Mouse (Mus musculus) embryonic stem cell, embryonic (primary cell): Measurements from ENCODE around the gene Cyb561a3.

Source experiments
- CTCF ChIA-PET, 4 experiments: fragments of 300-600 bp in 2 of 4; fragments of 350-600 bp in 2 of 4; sonication (Branson Sonifier 250); formaldehyde crosslinking; loops; one replicate each; lab custom pipeline; 2022; ENCODE audit warnings: inconsistent platforms in 2 of 4; lab: Charles Lee
- POLR2A ChIA-PET, 4 experiments: fragments of 300-600 bp in 2 of 4; fragments of 350-600 bp in 2 of 4; sonication (Branson Sonifier 250); formaldehyde crosslinking; loops; one replicate each; lab custom pipeline; 2022; ENCODE audit warnings: antibody characterized with exemption in 4 of 4, inconsistent platforms in 1 of 4; lab: Charles Lee

The Cyb561a3 gene

GRCm38 (mm10) chr19:10580761-10581160 lies 3.8 kb downstream of the Cyb561a3 start:
- CTCF ChIA-PET: no interaction called here
- POLR2A ChIA-PET: interaction anchor here in 2 of 4 experiments (0.7 to 9.1 kb wide), 6 partner anchors 12 to 314 kb away, joined by 3 to 106 read pairs (median 4); partner anchors contain the start of genes Ddb1 (in 1 of the 2), Sdhaf2 (in 1 of the 2) and Tkfc (in 1 of the 2)

GRCm38 (mm10) chr19:10581984-10582383 lies 5.0 kb downstream of the Cyb561a3 start:
- POLR2A ChIA-PET: interaction anchor here in 2 of 4 experiments (1.0 to 9.1 kb wide), 3 partner anchors 23 to 32 kb away, joined by 3 to 106 read pairs (median 6); partner anchors contain the start of genes Ddb1 (in 2 of the 2) and Tkfc (in 2 of the 2)
- CTCF ChIA-PET: interaction anchor here in 2 of 4 experiments (0.6 to 1.2 kb wide), 2 partner anchors 20 to 391 kb away, joined by 3 to 4 read pairs; no protein-coding TSS in a partner anchor

- ChIA-PET CTCF (interaction anchor here in 1 of 4 experiments (0.5 kb wide), 1 partner anchor 1322 kb away, joined by 3 read pairs; no protein-coding TSS in a partner anchor), POLR2A (interaction anchor here in 2 of 4 experiments (0.7 to 1.7 kb wide), 8 partner anchors 9 to 225 kb away, joined by 3 to 7 read pairs (median 4); partner anchors contain the start of genes Ddb1 (in 2 of the 2) and Tkfc (in 1 of the 2))
Observed at GRCm38 (mm10) chr19:10583550-10584146, 6.7 kb downstream of the Cyb561a3 start.

- POLR2A ChIA-PET: interaction anchor here in 2 of 4 experiments (0.7 to 2.2 kb wide), 5 partner anchors 8 to 25 kb away, joined by 3 to 10 read pairs (median 3); partner anchors contain the start of genes Cyb561a3 (in 2 of the 2) and Tmem138 (in 2 of the 2)
- CTCF ChIA-PET: no interaction called here
Observed at GRCm38 (mm10) chr19:10585112-10585511, 8.1 kb downstream of the Cyb561a3 start.

GRCm38 (mm10) chr19:10587231-10587630 lies 10.3 kb downstream of the Cyb561a3 start:
- CTCF ChIA-PET: interaction anchor here in 3 of 4 experiments (0.6 to 2.3 kb wide), 4 partner anchors 10 to 344 kb away, joined by 3 to 6 read pairs (median 4); partner anchors contain the start of genes Cyb561a3 (in 1 of the 3) and Tmem138 (in 1 of the 3)
- POLR2A ChIA-PET: interaction anchor here in 2 of 4 experiments (0.9 to 13.0 kb wide), 8 partner anchors 8 to 89 kb away, joined by 3 to 149 read pairs (median 8); partner anchors contain the start of genes Cyb561a3 (in 2 of the 2), Ddb1 (in 2 of the 2), Tmem138 (in 2 of the 2) and Tkfc (in 1 of the 2)

GRCm38 (mm10) chr19:10589127-10589857 lies 12.3 kb downstream of the Cyb561a3 start:
- CTCF ChIA-PET: interaction anchor here in 1 of 4 experiments (0.6 kb wide), 1 partner anchor 13 kb away, joined by 3 read pairs; no protein-coding TSS in a partner anchor
- POLR2A ChIA-PET: interaction anchor here in 3 of 4 experiments (0.6 to 13.0 kb wide), 12 partner anchors 9 to 360 kb away, joined by 3 to 149 read pairs (median 4); partner anchors contain the start of genes Cyb561a3 (in 2 of the 3), Ddb1 (in 2 of the 3), Tkfc (in 2 of the 3) and Tmem138 (in 2 of the 3)

GRCm38 (mm10) chr19:10590301-10590700 lies 13.3 kb downstream of the Cyb561a3 start:
- ChIA-PET POLR2A (interaction anchor here in 2 of 4 experiments (0.6 to 13.0 kb wide), 3 partner anchors 14 to 44 kb away, joined by 3 to 149 read pairs (median 3); partner anchors contain the start of genes Ddb1 (in 1 of the 2) and Tkfc (in 1 of the 2)), CTCF (no interaction called here)

- POLR2A ChIA-PET: interaction anchor here in 2 of 4 experiments (1.0 to 13.0 kb wide), 5 partner anchors 11 to 26 kb away, joined by 3 to 149 read pairs (median 7); partner anchors contain the start of genes Ddb1 (in 2 of the 2), Tkfc (in 2 of the 2), Cyb561a3 (in 1 of the 2) and Tmem138 (in 1 of the 2)
Observed at GRCm38 (mm10) chr19:10591659-10592377, 14.8 kb downstream of the Cyb561a3 start.

GRCm38 (mm10) chr19:10598188-10598587 lies 21.2 kb downstream of the Cyb561a3 start:
- POLR2A ChIA-PET: interaction anchor here in 3 of 4 experiments (0.7 to 17.4 kb wide), 20 partner anchors 8 to 297 kb away, joined by 3 to 251 read pairs (median 4); partner anchors contain the start of genes Cyb561a3 (in 3 of the 3), Tmem138 (in 3 of the 3), Ddb1 (in 2 of the 3) and Tkfc (in 2 of the 3)
- CTCF ChIA-PET: interaction anchor here (0.6 to 3.0 kb wide), 13 partner anchors 10 to 306 kb away, joined by 3 to 7 read pairs (median 3); partner anchors contain the start of genes Cyb561a3 (in 2 of the 4) and Tmem138 (in 2 of the 4)

More at GRCm38 (mm10) chr19:10591659-10592377, 14.8 kb downstream of the Cyb561a3 start:
- CTCF ChIA-PET: interaction anchor here in 3 of 4 experiments (0.6 to 1.2 kb wide), 4 partner anchors 11 to 68 kb away, joined by 3 to 7 read pairs (median 3); no protein-coding TSS in a partner anchor

GRCm38 (mm10) chr19:10599648-10600047 lies 22.7 kb downstream of the Cyb561a3 start:
- CTCF ChIA-PET: interaction anchor here in 1 of 4 experiments (0.7 kb wide), 1 partner anchor 59 kb away, joined by 8 read pairs; no protein-coding TSS in a partner anchor
- POLR2A ChIA-PET: interaction anchor here in 2 of 4 experiments (0.8 to 17.4 kb wide), 5 partner anchors 18 to 45 kb away, joined by 3 to 251 read pairs (median 3); partner anchors contain the start of genes Cyb561a3 (in 1 of the 2) and Tmem138 (in 1 of the 2)

- POLR2A ChIA-PET: interaction anchor here in 3 of 4 experiments (0.6 to 24.0 kb wide), 34 partner anchors 9 to 382 kb away, joined by 3 to 468 read pairs (median 6); partner anchors contain the start of genes Cpsf7 (in 3 of the 3), Cyb561a3 (in 3 of the 3), Tmem138 (in 3 of the 3) and Sdhaf2 (in 2 of the 3)
- CTCF ChIA-PET: interaction anchor here (0.5 to 1.9 kb wide), 24 partner anchors 8 to 1740 kb away, joined by 3 to 9 read pairs (median 4); partner anchors contain the start of genes Cyb561a3 (in 3 of the 4), Tmem138 (in 3 of the 4), Cpsf7 (in 1 of the 4) and Sdhaf2 (in 1 of the 4)
Observed at GRCm38 (mm10) chr19:10602247-10602769, 25.3 kb downstream of the Cyb561a3 start.

GRCm38 (mm10) chr19:10602787-10603186 lies 25.8 kb downstream of the Cyb561a3 start:
- ChIA-PET CTCF (interaction anchor here (0.5 to 1.9 kb wide), 23 partner anchors 8 to 1741 kb away, joined by 3 to 9 read pairs (median 4); partner anchors contain the start of genes Cyb561a3 (in 3 of the 4), Tmem138 (in 3 of the 4), Cpsf7 (in 1 of the 4) and Sdhaf2 (in 1 of the 4)), POLR2A (interaction anchor here in 3 of 4 experiments (0.6 to 24.0 kb wide), 34 partner anchors 9 to 383 kb away, joined by 3 to 468 read pairs (median 6); partner anchors contain the start of genes Cpsf7 (in 3 of the 3), Cyb561a3 (in 3 of the 3), Tmem138 (in 3 of the 3) and Sdhaf2 (in 2 of the 3))

GRCm38 (mm10) chr19:10603660-10604523 lies 26.9 kb downstream of the Cyb561a3 start:
- ChIA-PET CTCF (interaction anchor here in 3 of 4 experiments (0.6 to 2.1 kb wide), 16 partner anchors 8 to 375 kb away, joined by 3 to 11 read pairs (median 4); partner anchors contain the start of genes Cyb561a3 (in 2 of the 3), Sdhaf2 (in 2 of the 3), Tmem138 (in 2 of the 3) and Cpsf7 (in 1 of the 3)), POLR2A (interaction anchor here in 3 of 4 experiments (0.6 to 24.0 kb wide), 64 partner anchors 7 to 1362 kb away, joined by 3 to 468 read pairs (median 5); partner anchors contain the start of genes Cpsf7 (in 3 of the 3), Cyb561a3 (in 3 of the 3), Prpf19 (in 3 of the 3) and Tmem138 (in 3 of the 3))

- POLR2A ChIA-PET: interaction anchor here (0.6 to 24.0 kb wide), 63 partner anchors 8 to 1361 kb away, joined by 3 to 468 read pairs (median 5); partner anchors contain the start of genes Cpsf7 (in 3 of the 4), Cyb561a3 (in 3 of the 4), Prpf19 (in 3 of the 4) and Sdhaf2 (in 3 of the 4)
- CTCF ChIA-PET: interaction anchor here in 3 of 4 experiments (0.6 to 2.1 kb wide), 13 partner anchors 9 to 375 kb away, joined by 3 to 11 read pairs (median 3); partner anchors contain the start of genes Cyb561a3 (in 2 of the 3), Sdhaf2 (in 2 of the 3), Tmem138 (in 2 of the 3) and Cpsf7 (in 1 of the 3)
Observed at GRCm38 (mm10) chr19:10604534-10604933, 27.6 kb downstream of the Cyb561a3 start.
